Mouse (Mus musculus) cerebellum, adult 2 months (tissue): ENCODE results near the gene Egln3. TPM values are rescaled to one million over a fixed set of nuclear protein-coding genes. Genes with fewer than 3 reads are reported as not detected.

Experiments
- DNase-seq, 2 experiments: peaks; one replicate each; pipeline ENCODE4 v3.0.0; 2021
- H3K27ac ChIP-seq: fragments of 200-500 bp; 2 replicates; pipeline ENCODE4 v1.5.1; 2012; ENCODE audit warnings: low read length, control low read depth, inconsistent platforms; ENCODE audit not compliant: insufficient read depth
- H3K27me3 ChIP-seq: fragments of 200-500 bp; 2 replicates; pipeline ENCODE4 v1.6.1; 2012; ENCODE audit warnings: inconsistent platforms, mild to moderate bottlenecking, low read length, moderate library complexity; ENCODE audit not compliant: control insufficient read depth, insufficient read depth
- H3K4me1 ChIP-seq: fragments of 200-500 bp; 2 replicates; pipeline ENCODE4 v1.6.1; 2011; ENCODE audit warnings: low read length; ENCODE audit not compliant: control insufficient read depth, insufficient read depth
- H3K4me3 ChIP-seq: fragments of 200-500 bp; replicated peaks from 2 replicates; pipeline ENCODE3; 2011; ENCODE audit warnings: mild to moderate bottlenecking, low read depth, low read length, control low read depth; ENCODE audit not compliant: insufficient read depth
- CTCF ChIP-seq: fragments of 200-500 bp; IDR thresholded peaks from 2 replicates; pipeline ENCODE4 v1.5.1; 2011; ENCODE audit warnings: low read depth, mild to moderate bottlenecking, control low read depth, low read length, moderate library complexity, borderline replicate concordance; ENCODE audit not compliant: insufficient read depth
- POLR2A ChIP-seq: fragments of 200-500 bp; IDR thresholded peaks from 2 replicates; pipeline ENCODE4 v1.6.1; 2011; ENCODE audit warnings: low read length, control low read depth, borderline replicate concordance; ENCODE audit not compliant: insufficient read depth
- WGBS: fragments of 180-500 bp; shearing (Covaris S2); methylation state at CpG from one replicate; pipeline ENCODE4 v1.1.7; 2018; 5-methylcytosine and 5-hydroxymethylcytosine counted together
- polyA plus RNA-seq: library from polyadenylated mRNA; depleted of rRNA; stranded (reverse); fragments of >200 nt; gene quantifications from 2 replicates; pipeline ENCODE4 v1.2.3, GENCODE M21; 2012

The Egln3 gene
- polyA plus RNA-seq, 1 experiment = 6.5 TPM

- no peak overlapping the region for H3K27ac ChIP-seq
- no peak overlapping the region for H3K4me3 ChIP-seq
- TF ChIP-seq CTCF = peak; percentile 20; the same call in 1 of the 2 replicates
- no peak for TF ChIP-seq POLR2A
- no peak for DNase-seq
- WGBS = 39% methylated on average over 4 of the region's 4 CpGs
- H3K4me1 ChIP-seq = peaks cover 4% of the 10 kb centered on the region
- H3K27me3 ChIP-seq = peaks cover 2% of the 10 kb centered on the region; the same call in 1 of the 2 replicates
Observed at GRCm38 (mm10) chr12:54200172-54200571, 3.5 kb downstream of the Egln3 start.

- Histone ChIP-seq H3K4me3 (no peak overlapping the region), H3K4me1 (peaks cover 4% of the 10 kb centered on the region), H3K27me3 (peaks cover 2% of the 10 kb centered on the region; the same call in 1 of the 2 replicates), H3K27ac (no peak overlapping the region)
- WGBS = 92% methylated on average over 4 of the region's 4 CpGs
- DNase-seq = no peak
- TF ChIP-seq CTCF (no peak), POLR2A (no peak)
Observed at GRCm38 (mm10) chr12:54198282-54198918, 5.3 kb downstream of the Egln3 start.

- WGBS = 16% methylated on average over 11 of the region's 11 CpGs
- Histone ChIP-seq H3K4me3 (no peak overlapping the region), H3K27ac (no peak overlapping the region), H3K4me1 (peaks cover 4% of the 10 kb centered on the region), H3K27me3 (peaks cover 2% of the 10 kb centered on the region; the same call in 1 of the 2 replicates)
- DNase-seq = no peak
- no peak for TF ChIP-seq CTCF
- no peak for TF ChIP-seq POLR2A
Observed at GRCm38 (mm10) chr12:54197849-54198248, 5.8 kb downstream of the Egln3 start.

- H3K4me3 ChIP-seq = no peak overlapping the region
- TF ChIP-seq POLR2A (no peak), CTCF (no peak)
- DNase-seq = no peak
- peaks cover 4% of the 10 kb centered on the region for H3K4me1 ChIP-seq
- no peak overlapping the region for H3K27ac ChIP-seq
- 5% methylated on average over 6 of the region's 6 CpGs for WGBS
- peaks cover 1% of the 10 kb centered on the region; the same call in 1 of the 2 replicates for H3K27me3 ChIP-seq
Observed at GRCm38 (mm10) chr12:54197301-54197782, 6.3 kb downstream of the Egln3 start.

GRCm38 (mm10) chr12:54196881-54197280 lies 6.8 kb downstream of the Egln3 start:
- TF ChIP-seq CTCF = no peak
- TF ChIP-seq POLR2A = no peak
- H3K4me3 ChIP-seq = no peak overlapping the region
- H3K4me1 ChIP-seq = peaks cover 4% of the 10 kb centered on the region
- no peak for DNase-seq
- 34% methylated on average over 8 of the region's 8 CpGs for WGBS
- H3K27ac ChIP-seq = no peak overlapping the region
- 0 out of 2 replicates have a peak, but pooled peaks cover 1% of the 10 kb centered on the region for H3K27me3 ChIP-seq

- 35% methylated on average over 5 of the region's 5 CpGs for WGBS
- no peak for TF ChIP-seq CTCF
- TF ChIP-seq POLR2A = no peak
- H3K27me3 ChIP-seq = peaks cover 1% of the 10 kb centered on the region; the same call in 1 of the 2 replicates
- DNase-seq = no peak
- H3K4me3 ChIP-seq = no peak overlapping the region
- no peak overlapping the region for H3K27ac ChIP-seq
- H3K4me1 ChIP-seq = peaks cover 13% of the 10 kb centered on the region
Observed at GRCm38 (mm10) chr12:54194159-54194558, 9.5 kb downstream of the Egln3 start.

- Histone ChIP-seq H3K27me3 (peaks cover 1% of the 10 kb centered on the region; the same call in 1 of the 2 replicates), H3K27ac (no peak overlapping the region), H3K4me1 (peaks cover 9% of the 10 kb centered on the region), H3K4me3 (peak overlapping the region; percentile 6)
- no peak for DNase-seq
- 14% methylated on average over 5 of the region's 5 CpGs for WGBS
- no peak for TF ChIP-seq CTCF
- TF ChIP-seq POLR2A = no peak
Observed at GRCm38 (mm10) chr12:54192305-54192661, 11.4 kb downstream of the Egln3 start.

- TF ChIP-seq CTCF = no peak
- no peak for TF ChIP-seq POLR2A
- peaks cover 9% of the 10 kb centered on the region for H3K4me1 ChIP-seq
- H3K27ac ChIP-seq = no peak overlapping the region
- 2% methylated on average over 19 of the region's 19 CpGs for WGBS
- no peaks in the 10 kb centered on the region; the same call in 1 of the 2 replicates for H3K27me3 ChIP-seq
- DNase-seq = peak; percentile 61 to 70
- peak overlapping the region; percentile 6 for H3K4me3 ChIP-seq
Observed at GRCm38 (mm10) chr12:54191608-54192304, 11.9 kb downstream of the Egln3 start.
